Mouse (Mus musculus): Measurements from ENCODE around the gene Spast. TPM values are rescaled to one million over a fixed set of nuclear protein-coding genes. Genes with fewer than 3 reads are reported as not detected.

Gene Spast
- total and polyA plus RNA-seq, 2 experiments from 2014 or later: 10.5 to 29.9 TPM

GRCm38 (mm10) chr17:74304060-74304459 lies 34.7 kb upstream of the Spast start:
- no peak overlapping the region for H3K4me2 ChIP-seq (ENCODE audit: low read depth, low read length)
- no peak overlapping the region for H3K9ac ChIP-seq (replicated peaks; ENCODE audit: low read depth, low read length)
- H3K4me1 ChIP-seq (ENCODE audit: control insufficient read depth, insufficient read depth): no peaks in the 10 kb centered on the region
- WGBS: 73% methylated on average over 4 of the region's 4 CpGs
- no peaks in the 10 kb centered on the region for H3K9me3 ChIP-seq (replicated peaks; ENCODE audit: control insufficient read depth, low read length)
- no peak overlapping the region for H3K27ac ChIP-seq (ENCODE audit: low read depth)
- peaks cover 41% of the 10 kb centered on the region for H3K36me3 ChIP-seq (replicated peaks; ENCODE audit: control insufficient read depth, insufficient read depth, low read length)
- TF ChIP-seq EP300 (IDR thresholded peaks at IDR 0.05; ENCODE audit: low read depth) (no peak), CTCF (IDR thresholded peaks at IDR 0.05; ENCODE audit: low read depth) (no peak)
- no peaks in the 10 kb centered on the region for H3K27me3 ChIP-seq (ENCODE audit: control insufficient read depth, insufficient read depth, low read length)
- H3K4me3 ChIP-seq (ENCODE audit: low read depth, low read length): no peak overlapping the region
- no peak for ATAC-seq (ENCODE audit: insufficient read depth, low read depth)
- DNase-seq (ENCODE audit: low spot score): no peak

GRCm38 (mm10) chr17:74305616-74306015 lies 33.2 kb upstream of the Spast start:
- TF ChIP-seq EP300 (IDR thresholded peaks at IDR 0.05; ENCODE audit: low read depth): no peak
- no peak for TF ChIP-seq CTCF (IDR thresholded peaks at IDR 0.05; ENCODE audit: low read depth)
- H3K4me1 ChIP-seq (ENCODE audit: control insufficient read depth, insufficient read depth): no peaks in the 10 kb centered on the region
- no peak overlapping the region for H3K27ac ChIP-seq (ENCODE audit: low read depth)
- H3K4me3 ChIP-seq (ENCODE audit: low read depth, low read length): no peak overlapping the region
- ATAC-seq (ENCODE audit: insufficient read depth, low read depth): no peak
- DNase-seq (ENCODE audit: low spot score): no peak
- no peak overlapping the region for H3K9ac ChIP-seq (replicated peaks; ENCODE audit: low read depth, low read length)
- H3K4me2 ChIP-seq (ENCODE audit: low read depth, low read length): no peak overlapping the region
- H3K9me3 ChIP-seq (replicated peaks; ENCODE audit: control insufficient read depth, low read length): no peaks in the 10 kb centered on the region
- no peaks in the 10 kb centered on the region for H3K27me3 ChIP-seq (ENCODE audit: control insufficient read depth, insufficient read depth, low read length)
- WGBS: 85% methylated on average over 4 of the region's 4 CpGs
- peaks cover 30% of the 10 kb centered on the region for H3K36me3 ChIP-seq (replicated peaks; ENCODE audit: control insufficient read depth, insufficient read depth, low read length)

DNA sequence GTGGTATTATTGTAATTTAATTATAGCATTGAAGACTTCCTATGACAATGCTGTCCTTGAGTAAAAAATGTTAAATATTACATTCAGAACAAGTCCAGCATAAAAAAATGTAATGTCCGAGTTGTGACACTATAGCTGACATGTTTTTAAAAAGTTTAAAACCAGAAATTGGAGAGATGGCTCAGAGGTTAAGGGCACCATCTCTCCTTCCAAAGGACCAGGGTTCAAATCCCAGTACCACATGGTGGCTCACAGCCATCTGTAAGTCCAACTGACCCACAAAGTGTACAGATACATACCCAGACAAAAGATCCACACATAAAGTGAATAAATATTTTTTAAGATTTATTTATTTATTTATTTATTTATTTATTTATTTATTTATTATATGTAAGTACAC lies 32.8 kb upstream of the Spast start:
- TF ChIP-seq EP300 (IDR thresholded peaks at IDR 0.05; ENCODE audit: low read depth) (no peak), CTCF (IDR thresholded peaks at IDR 0.05; ENCODE audit: low read depth) (no peak)
- no peaks in the 10 kb centered on the region for H3K4me1 ChIP-seq (ENCODE audit: control insufficient read depth, insufficient read depth)
- no peak overlapping the region for H3K9ac ChIP-seq (replicated peaks; ENCODE audit: low read depth, low read length)
- no peak overlapping the region for H3K4me3 ChIP-seq (ENCODE audit: low read depth, low read length)
- ATAC-seq (ENCODE audit: insufficient read depth, low read depth): no peak
- no peaks in the 10 kb centered on the region for H3K9me3 ChIP-seq (replicated peaks; ENCODE audit: control insufficient read depth, low read length)
- no peak for DNase-seq (ENCODE audit: low spot score)
- H3K36me3 ChIP-seq (replicated peaks; ENCODE audit: control insufficient read depth, insufficient read depth, low read length): peaks cover 26% of the 10 kb centered on the region
- H3K27me3 ChIP-seq (ENCODE audit: control insufficient read depth, insufficient read depth, low read length): no peaks in the 10 kb centered on the region
- no peak overlapping the region for H3K4me2 ChIP-seq (ENCODE audit: low read depth, low read length)
- 89% methylated on average over 1 of the region's 1 CpGs for WGBS
- H3K27ac ChIP-seq (ENCODE audit: low read depth): no peak overlapping the region

- Histone ChIP-seq H3K4me3 (ENCODE audit: low read depth, low read length) (peak overlapping the region; percentile 83), H3K4me2 (ENCODE audit: low read depth, low read length) (peak overlapping the region; percentile 88), H3K4me1 (ENCODE audit: control insufficient read depth, insufficient read depth) (0 out of 2 replicates have a peak, but pooled peaks cover 7% of the 10 kb centered on the region), H3K36me3 (replicated peaks; ENCODE audit: control insufficient read depth, insufficient read depth, low read length) (peaks cover 8% of the 10 kb centered on the region; the same call in 1 of the 2 replicates), H3K9me3 (replicated peaks; ENCODE audit: control insufficient read depth, low read length) (no peaks in the 10 kb centered on the region), H3K27me3 (ENCODE audit: control insufficient read depth, insufficient read depth, low read length) (no peaks in the 10 kb centered on the region), H3K9ac (replicated peaks; ENCODE audit: low read depth, low read length) (peak overlapping the region; percentile 77), H3K27ac (ENCODE audit: low read depth) (peak overlapping the region; percentile 86)
- WGBS: under 1% methylated on average over 45 of the region's 45 CpGs
- TF ChIP-seq CTCF (IDR thresholded peaks at IDR 0.05; ENCODE audit: low read depth) (no peak), EP300 (IDR thresholded peaks at IDR 0.05; ENCODE audit: low read depth) (no peak)
- ATAC-seq (ENCODE audit: insufficient read depth, low read depth) (no peak), DNase-seq (ENCODE audit: low spot score) (no peak)
Measured at GRCm38 (mm10) chr17:74315445-74316308, 23.1 kb upstream of the Spast start.

GRCm38 (mm10) chr17:74316309-74316863 lies 22.4 kb upstream of the Spast start:
- Histone ChIP-seq H3K27ac (ENCODE audit: low read depth) (peak overlapping the region; percentile 86), H3K36me3 (replicated peaks; ENCODE audit: control insufficient read depth, insufficient read depth, low read length) (peaks cover 8% of the 10 kb centered on the region; the same call in 1 of the 2 replicates), H3K4me1 (ENCODE audit: control insufficient read depth, insufficient read depth) (0 out of 2 replicates have a peak, but pooled peaks cover 7% of the 10 kb centered on the region), H3K27me3 (ENCODE audit: control insufficient read depth, insufficient read depth, low read length) (no peaks in the 10 kb centered on the region), H3K4me2 (ENCODE audit: low read depth, low read length) (peak overlapping the region; percentile 88), H3K9ac (replicated peaks; ENCODE audit: low read depth, low read length) (peak overlapping the region; percentile 77), H3K4me3 (ENCODE audit: low read depth, low read length) (peak overlapping the region; percentile 83), H3K9me3 (replicated peaks; ENCODE audit: control insufficient read depth, low read length) (no peaks in the 10 kb centered on the region)
- ATAC-seq (ENCODE audit: insufficient read depth, low read depth) (peak; percentile 96), DNase-seq (ENCODE audit: low spot score) (peak; percentile 87)
- TF ChIP-seq CTCF (IDR thresholded peaks at IDR 0.05; ENCODE audit: low read depth) (no peak), EP300 (IDR thresholded peaks at IDR 0.05; ENCODE audit: low read depth) (no peak; the same call in 1 of the 2 replicates)
- WGBS: under 1% methylated on average over 48 of the region's 48 CpGs
